Mouse (Mus musculus) cerebellum, adult 2 months (tissue): ENCODE results near the gene Serpina3i. TPM values are rescaled to one million over a fixed set of nuclear protein-coding genes. Genes with fewer than 3 reads are reported as not detected.

ENCODE experiments used
- DNase-seq, 2 experiments: peaks; one replicate each; pipeline ENCODE4 v3.0.0; 2021
- H3K27ac ChIP-seq: fragments of 200-500 bp; 2 replicates; pipeline ENCODE4 v1.5.1; 2012; ENCODE audit warnings: low read length, control low read depth, inconsistent platforms; ENCODE audit not compliant: insufficient read depth
- H3K27me3 ChIP-seq: fragments of 200-500 bp; 2 replicates; pipeline ENCODE4 v1.6.1; 2012; ENCODE audit warnings: inconsistent platforms, mild to moderate bottlenecking, low read length, moderate library complexity; ENCODE audit not compliant: control insufficient read depth, insufficient read depth
- H3K4me1 ChIP-seq: fragments of 200-500 bp; 2 replicates; pipeline ENCODE4 v1.6.1; 2011; ENCODE audit warnings: low read length; ENCODE audit not compliant: control insufficient read depth, insufficient read depth
- H3K4me3 ChIP-seq: fragments of 200-500 bp; replicated peaks from 2 replicates; pipeline ENCODE3; 2011; ENCODE audit warnings: mild to moderate bottlenecking, low read depth, low read length, control low read depth; ENCODE audit not compliant: insufficient read depth
- CTCF ChIP-seq: fragments of 200-500 bp; IDR thresholded peaks from 2 replicates; pipeline ENCODE4 v1.5.1; 2011; ENCODE audit warnings: low read depth, mild to moderate bottlenecking, control low read depth, low read length, moderate library complexity, borderline replicate concordance; ENCODE audit not compliant: insufficient read depth
- POLR2A ChIP-seq: fragments of 200-500 bp; IDR thresholded peaks from 2 replicates; pipeline ENCODE4 v1.6.1; 2011; ENCODE audit warnings: low read length, control low read depth, borderline replicate concordance; ENCODE audit not compliant: insufficient read depth
- WGBS: fragments of 180-500 bp; shearing (Covaris S2); methylation state at CpG from one replicate; pipeline ENCODE4 v1.1.7; 2018; 5-methylcytosine and 5-hydroxymethylcytosine counted together
- polyA plus RNA-seq: library from polyadenylated mRNA; depleted of rRNA; stranded (reverse); fragments of >200 nt; gene quantifications from 2 replicates; pipeline ENCODE4 v1.2.3, GENCODE M21; 2012; rRNA removed

Gene Serpina3i
- polyA plus RNA-seq = 0.05 TPM in 1 of 2 replicates, not detected in the other

GRCm38 (mm10) chr12:104262863-104263262 lies at the start of gene Serpina3i:
Gene Serpina3i, plus strand, starts transcription at chr12:104263122.
- H3K4me1 ChIP-seq = no peaks in the 10 kb centered on the region

GRCm38 (mm10) chr12:104213689-104214444 lies 49.1 kb upstream of the Serpina3i start:
- DNase-seq = no peak
- no peaks in the 10 kb centered on the region for H3K27me3 ChIP-seq
- no peak for TF ChIP-seq POLR2A
- TF ChIP-seq CTCF = no peak
- H3K27ac ChIP-seq = no peak overlapping the region
- no peaks in the 10 kb centered on the region for H3K4me1 ChIP-seq
- no peak overlapping the region for H3K4me3 ChIP-seq
- WGBS = 50% methylated on average over 2 of the region's 2 CpGs

More at GRCm38 (mm10) chr12:104262863-104263262, at the start of gene Serpina3i:
- TF ChIP-seq CTCF (no peak), POLR2A (no peak)
- no peak for DNase-seq
- Histone ChIP-seq H3K4me3 (no peak within 1 kb of the TSS), H3K27ac (no peak within 1 kb of the TSS), H3K27me3 (no peaks in the 10 kb centered on the region)

DNA sequence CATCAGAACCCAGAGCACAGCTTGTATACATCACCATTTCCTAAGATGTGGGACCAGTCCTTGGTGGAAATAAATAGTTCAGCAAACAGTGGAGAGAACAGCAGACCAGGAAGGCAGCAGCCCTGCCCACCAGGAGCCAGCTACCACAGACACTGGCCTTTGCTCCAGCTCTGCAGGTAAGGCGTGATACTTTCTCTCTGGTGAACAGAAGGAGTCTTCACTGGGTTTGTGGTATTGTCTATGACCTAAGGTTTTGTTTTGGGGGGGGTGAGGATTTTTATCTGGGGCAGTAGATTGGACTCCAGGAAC lies 48.5 kb upstream of the Serpina3i start, which contains the start of gene Serpina3f:
Gene Serpina3f, plus strand, starts transcription at position 100 of the 309 bp plus-strand sequence.
- Histone ChIP-seq H3K27me3 (no peaks in the 10 kb centered on the region), H3K4me3 (no peak within 1 kb of the TSS), H3K27ac (no peak within 1 kb of the TSS), H3K4me1 (no peaks in the 10 kb centered on the region)
- WGBS = 58% methylated on average over 1 of the region's 1 CpGs
- DNase-seq = no peak
- no peak for TF ChIP-seq POLR2A
- TF ChIP-seq CTCF = no peak

DNA sequence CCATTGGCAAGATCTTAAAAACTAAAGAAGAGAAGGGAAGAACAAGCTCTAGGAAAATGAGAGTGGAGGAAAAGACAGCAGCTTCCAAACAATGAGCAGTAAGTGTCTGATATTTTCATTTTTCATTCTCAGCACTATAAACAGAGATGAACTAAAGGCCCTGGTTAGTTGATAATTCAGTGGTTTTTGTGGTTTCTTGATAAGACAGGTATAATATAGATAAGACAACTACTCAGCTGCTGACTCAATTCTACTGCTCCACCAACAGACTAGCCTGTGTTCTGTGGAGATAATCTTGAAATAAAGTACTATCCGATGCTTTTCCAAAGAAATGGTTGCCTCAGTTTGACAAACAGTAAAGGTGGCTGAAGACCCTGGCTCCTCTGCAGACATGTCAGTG lies 47.7 kb upstream of the Serpina3i start:
- DNase-seq = no peak
- Histone ChIP-seq H3K4me3 (no peak overlapping the region), H3K27ac (no peak overlapping the region), H3K4me1 (no peaks in the 10 kb centered on the region), H3K27me3 (no peaks in the 10 kb centered on the region)
- no peak for TF ChIP-seq POLR2A
- no peak for TF ChIP-seq CTCF
- 100% methylated on average over 1 of the region's 1 CpGs for WGBS

DNA sequence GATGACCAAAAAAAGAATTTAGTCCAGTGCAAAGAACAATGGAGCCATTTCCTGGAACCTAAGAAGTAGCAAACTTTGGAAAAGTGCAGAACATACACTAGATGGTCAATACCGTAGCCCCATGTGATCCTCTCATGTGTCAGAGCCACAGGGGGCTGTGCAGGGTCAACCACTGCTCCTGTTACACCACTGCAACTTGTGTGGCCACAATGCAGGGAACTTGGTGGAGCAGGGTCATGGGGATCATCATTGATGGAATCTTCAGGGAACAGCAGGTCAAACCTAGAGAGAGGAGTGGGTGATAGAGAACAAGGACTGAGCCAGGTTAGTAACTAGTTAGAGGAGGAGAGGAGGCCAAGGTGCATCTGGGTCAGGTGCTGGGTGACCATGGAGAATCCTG lies 41.3 kb upstream of the Serpina3i start:
- Histone ChIP-seq H3K27ac (no peak overlapping the region), H3K4me1 (no peaks in the 10 kb centered on the region), H3K27me3 (no peaks in the 10 kb centered on the region), H3K4me3 (no peak overlapping the region)
- TF ChIP-seq CTCF (no peak), POLR2A (no peak)
- no peak for DNase-seq
- WGBS = 81% methylated on average over 1 of the region's 1 CpGs

DNA sequence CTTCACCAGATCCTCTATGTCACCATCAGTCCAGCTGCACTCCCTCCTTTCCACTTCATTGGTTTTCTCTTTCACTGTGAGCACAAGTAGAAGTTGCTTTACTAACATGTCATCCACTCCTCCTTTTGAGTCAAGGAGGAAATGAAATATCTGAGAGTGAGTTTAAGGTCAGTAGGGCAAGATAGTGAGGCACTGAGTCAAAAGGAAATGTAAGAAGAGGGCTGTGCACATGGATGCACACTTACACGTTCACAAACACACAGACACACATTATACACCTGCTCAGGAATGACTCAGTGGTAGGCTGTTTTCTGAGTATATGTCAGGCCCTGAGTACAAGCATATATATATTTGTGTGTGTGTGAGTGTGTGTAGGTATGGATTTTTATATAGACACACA lies 39.2 kb upstream of the Serpina3i start:
- TF ChIP-seq POLR2A = no peak
- no peak for TF ChIP-seq CTCF
- no peaks in the 10 kb centered on the region for H3K27me3 ChIP-seq
- WGBS = 63% methylated on average over 1 of the region's 1 CpGs

DNA sequence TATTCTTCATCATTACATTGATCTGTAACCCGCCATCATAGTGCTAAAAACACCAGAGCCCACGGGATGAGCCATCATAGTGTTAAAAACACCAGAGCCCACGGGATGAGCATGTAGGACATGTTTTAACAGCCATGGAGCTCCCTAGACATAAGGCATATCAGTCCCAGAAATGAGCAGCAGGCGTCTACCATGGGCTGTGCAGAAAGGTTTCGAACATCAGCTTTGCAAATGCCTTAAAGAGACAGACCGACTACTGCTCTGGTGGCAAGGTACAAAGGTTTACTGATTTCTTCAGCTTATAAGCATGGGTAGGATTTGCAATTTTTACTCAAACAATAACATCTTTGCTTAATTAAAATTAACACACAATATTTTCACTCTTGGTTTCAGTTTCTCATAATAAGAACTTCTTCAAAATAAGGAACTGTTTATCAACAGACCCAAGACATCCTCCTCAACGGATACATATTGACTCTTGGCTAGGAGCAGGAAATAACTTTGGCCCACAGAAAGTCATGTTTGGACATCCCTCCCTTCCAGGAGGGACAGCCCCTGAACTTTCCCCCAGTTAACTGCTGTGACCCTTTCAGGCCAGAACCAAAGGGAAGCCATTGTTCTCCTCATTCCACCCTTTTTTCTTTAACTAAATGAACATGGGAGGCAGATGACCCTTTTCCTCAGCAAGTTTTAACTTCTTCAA lies 38.2 kb upstream of the Serpina3i start:
- Histone ChIP-seq H3K4me3 (no peak overlapping the region), H3K27me3 (no peaks in the 10 kb centered on the region), H3K27ac (no peak overlapping the region), H3K4me1 (no peaks in the 10 kb centered on the region)
- 58% methylated on average over 7 of the region's 7 CpGs for WGBS
- no peak for DNase-seq
- TF ChIP-seq POLR2A = no peak
- TF ChIP-seq CTCF = no peak

More for the DNA sequence above, 39.2 kb upstream of the Serpina3i start:
- no peak overlapping the region for H3K4me3 ChIP-seq
- no peak for DNase-seq
- H3K4me1 ChIP-seq = no peaks in the 10 kb centered on the region
- no peak overlapping the region for H3K27ac ChIP-seq

- no peak overlapping the region for H3K4me3 ChIP-seq
- 79% methylated on average over 2 of the region's 2 CpGs for WGBS
- no peaks in the 10 kb centered on the region for H3K4me1 ChIP-seq
- H3K27ac ChIP-seq = no peak overlapping the region
- DNase-seq = no peak
- no peaks in the 10 kb centered on the region for H3K27me3 ChIP-seq
- TF ChIP-seq POLR2A = no peak
- no peak for TF ChIP-seq CTCF
Observed at GRCm38 (mm10) chr12:104230762-104231161, 32.2 kb upstream of the Serpina3i start.
